Mouse (Mus musculus): ENCODE measurements at regions not wholly inside any gene's neighbourhood (a gene's known extent, or its start where the extent isn't known, plus 50 kb on each side); places are given as distances from the start of the nearest gene placed in this dataset.

DNA sequence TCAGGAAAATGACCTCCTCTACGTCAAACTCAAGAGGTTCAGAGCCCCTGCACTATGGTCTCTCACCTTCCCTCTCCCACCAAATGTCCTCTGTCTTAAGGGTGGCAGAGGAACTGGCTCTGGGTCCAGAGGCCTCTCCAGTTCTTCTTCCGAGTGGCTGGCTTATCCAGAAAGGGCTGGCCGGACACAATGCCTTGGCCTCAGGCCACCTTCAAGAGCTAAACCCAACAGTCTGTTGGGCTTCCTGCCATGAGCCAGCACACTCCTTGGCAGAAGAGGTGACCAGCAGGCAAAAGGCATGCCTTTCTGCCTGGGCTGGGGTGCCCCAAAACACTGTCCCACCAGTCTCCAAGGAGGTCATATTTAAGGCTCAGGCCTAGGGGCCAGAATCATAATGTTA is 385.8 kb downstream of the H2al1j start:
- no peak for DNase-seq (ENCODE audit: low spot score)

DNA sequence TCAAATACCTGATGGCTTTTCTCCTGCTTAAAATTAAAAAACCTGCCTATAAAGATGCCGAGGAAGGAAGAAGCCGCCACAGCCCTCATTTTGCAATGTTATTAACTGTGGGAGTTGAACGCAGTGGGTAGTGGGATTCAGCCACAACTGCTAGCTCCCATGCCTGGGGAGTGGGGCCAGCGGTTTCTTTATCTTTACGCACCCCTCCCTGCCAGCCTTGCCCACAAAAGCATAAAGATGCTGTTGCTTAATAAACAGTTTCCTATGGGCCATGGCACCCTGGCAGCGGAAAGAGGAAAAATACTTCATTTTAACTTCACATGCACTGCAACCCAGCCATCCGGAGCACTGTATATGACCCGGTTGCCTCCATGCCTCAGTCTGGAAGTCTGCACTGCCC is 389.2 kb downstream of the H2al1j start:
- DNase-seq (ENCODE audit: low spot score): no peak

DNA sequence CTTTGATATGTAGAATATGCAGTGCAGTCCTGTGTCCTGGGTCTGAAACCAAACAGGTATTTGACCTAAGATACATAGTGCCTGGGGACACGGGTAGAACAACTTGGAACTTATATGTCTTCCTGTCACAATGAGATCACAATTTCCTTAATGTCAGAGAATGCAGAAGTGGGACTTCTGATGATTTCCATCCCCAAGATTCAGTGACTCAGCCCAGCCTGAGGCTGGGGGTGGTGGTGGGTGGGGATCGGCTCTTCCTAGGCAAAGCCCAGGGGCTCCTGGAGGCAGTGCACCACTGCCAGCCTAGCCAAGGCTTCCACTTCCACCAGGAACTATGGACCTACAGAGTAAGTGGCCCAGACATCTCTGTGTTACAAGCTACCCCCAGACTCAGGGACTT is 391.2 kb downstream of the H2al1j start:
- DNase-seq (ENCODE audit: low spot score): no peak

DNA sequence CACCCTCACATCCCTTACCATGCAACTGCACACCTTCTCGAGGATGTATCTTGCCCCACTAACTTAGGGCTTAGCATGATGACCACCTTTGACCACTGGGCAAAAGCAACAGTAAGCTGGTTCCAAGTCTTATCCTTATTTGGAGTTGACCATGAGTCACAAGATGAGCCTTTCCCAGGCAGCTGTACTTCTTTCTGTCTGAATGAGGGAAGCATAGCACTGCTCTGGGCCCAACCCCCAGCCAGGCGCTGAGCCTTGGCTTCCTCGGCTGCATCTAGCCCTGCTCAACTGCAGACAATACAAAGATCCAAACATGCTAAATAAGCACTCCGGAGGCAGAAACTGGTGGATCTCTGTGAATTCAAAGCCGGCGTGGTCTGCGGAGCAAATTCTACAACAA is 392.9 kb downstream of the H2al1j start:
- no peak for DNase-seq (ENCODE audit: low spot score)

DNA sequence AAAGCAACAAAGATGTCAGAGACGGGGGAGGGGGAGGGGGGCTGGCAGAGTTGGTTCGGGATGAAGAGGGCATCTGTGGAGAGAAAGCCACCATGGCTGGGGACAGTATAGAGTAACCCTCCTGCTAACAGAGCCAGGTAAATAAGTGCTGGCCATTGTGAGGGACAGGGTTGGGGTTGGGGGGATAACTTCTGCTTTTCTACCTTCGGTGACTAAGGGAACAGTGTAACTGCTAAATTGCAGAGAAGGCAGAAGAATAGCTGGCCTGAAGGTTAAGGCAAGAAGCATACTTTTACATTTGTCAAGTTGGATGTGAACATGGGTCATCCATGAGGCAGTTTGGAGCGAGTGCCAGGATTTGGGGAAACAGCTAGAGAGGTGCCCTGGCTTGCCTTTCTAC is 395.1 kb downstream of the H2al1j start:
- no peak for DNase-seq (ENCODE audit: low spot score)

- DNase-seq (ENCODE audit: low spot score): no peak
Observed at GRCm38 (mm10) chrX:11724718-11725117, 397.1 kb downstream of the H2al1j start.

DNA sequence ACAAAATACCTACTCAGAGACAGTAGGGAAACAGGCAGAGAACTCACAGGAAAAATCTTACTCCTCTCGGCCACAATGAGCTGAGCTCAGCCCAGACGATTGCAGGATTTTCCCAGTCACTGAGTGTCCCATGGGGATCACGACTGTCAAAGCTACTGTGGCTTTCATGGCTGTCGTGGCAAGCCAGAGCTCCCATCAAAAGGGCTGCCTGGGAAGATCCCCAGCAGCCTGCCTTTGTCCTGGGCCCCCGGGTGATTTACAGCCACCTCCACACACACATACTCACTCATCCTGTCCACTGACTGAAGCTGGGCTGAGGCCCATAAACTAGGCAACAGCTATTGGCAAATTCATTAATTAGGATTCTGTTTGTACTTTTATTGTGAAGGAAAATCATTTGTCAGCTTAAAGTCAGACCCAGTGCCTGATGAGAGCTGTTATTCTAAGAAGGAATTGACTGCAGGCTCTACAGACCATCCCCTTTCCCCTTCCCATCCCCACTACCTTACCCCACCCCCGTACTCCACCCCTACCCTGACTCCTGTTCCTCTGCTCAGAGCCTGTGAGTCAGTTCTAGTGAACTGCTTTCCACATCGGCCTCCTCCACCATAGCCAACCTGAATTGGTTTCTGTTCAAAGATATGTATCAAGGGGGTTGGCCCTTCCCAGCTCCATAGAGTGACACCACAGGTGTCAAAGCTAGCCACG is 399.1 kb downstream of the H2al1j start:
- no peak for DNase-seq (ENCODE audit: low spot score)

DNA sequence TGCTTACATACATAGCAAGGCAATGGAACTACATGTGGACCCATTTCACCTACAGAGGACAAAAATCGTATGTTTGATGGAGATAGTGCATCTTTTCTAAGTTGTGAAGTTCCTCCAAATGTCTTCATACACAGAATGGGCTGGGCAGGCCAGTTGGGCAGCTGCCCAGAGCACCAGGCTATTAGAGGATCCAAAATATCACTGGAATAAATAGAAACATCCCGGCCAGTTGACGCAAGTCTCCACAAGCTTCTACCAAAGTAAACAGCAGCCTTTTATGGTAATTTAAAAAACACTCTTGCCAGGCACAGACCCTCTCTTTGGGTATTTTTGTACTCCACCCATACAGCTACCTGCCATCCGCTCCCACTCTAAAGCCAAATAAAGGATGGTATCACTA is 400.9 kb downstream of the H2al1j start:
- no peak for DNase-seq (ENCODE audit: low spot score)

DNA sequence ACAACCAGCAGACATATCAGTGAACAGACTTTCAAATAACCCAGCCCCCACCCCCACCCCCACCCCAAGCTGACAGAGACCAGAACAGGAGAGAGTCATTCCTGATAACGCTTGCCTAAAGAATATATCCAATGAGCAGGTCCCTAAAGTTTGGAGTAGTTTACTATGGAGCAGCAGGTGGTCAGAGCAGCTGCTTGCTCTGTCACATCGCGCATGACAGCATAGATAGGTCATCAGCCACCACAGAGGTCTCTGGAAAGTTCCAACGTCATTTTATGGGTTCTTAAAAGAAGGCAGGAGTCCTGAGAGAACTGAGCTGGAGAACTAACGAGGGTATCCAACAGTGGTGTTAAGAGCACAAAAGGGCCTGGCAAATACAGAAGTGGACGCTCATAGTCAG is 402.4 kb downstream of the H2al1j start:
- DNase-seq (ENCODE audit: low spot score): no peak

DNA sequence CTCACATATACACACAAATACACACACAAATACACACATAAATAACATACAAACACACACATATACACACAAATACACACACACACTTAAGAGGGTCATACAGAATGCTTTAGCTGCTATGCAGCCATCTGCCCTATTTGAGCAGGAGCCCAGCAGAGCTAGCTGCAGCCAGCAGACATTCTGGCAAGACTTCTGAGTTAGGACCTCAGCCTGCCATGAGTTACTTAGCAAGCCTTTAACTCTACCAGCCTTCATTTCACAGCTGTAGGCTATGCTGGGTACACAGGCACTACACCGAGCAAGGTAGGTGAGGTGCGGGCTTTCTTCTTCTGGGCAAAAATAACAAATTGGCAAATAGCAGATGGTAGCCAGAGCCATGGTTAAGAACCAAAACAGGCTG is 404.7 kb downstream of the H2al1j start:
- no peak for DNase-seq (ENCODE audit: low spot score)

GRCm38 (mm10) chrX:11734505-11735435 is 407.1 kb downstream of the H2al1j start:
- DNase-seq (ENCODE audit: low spot score): no peak

- DNase-seq (ENCODE audit: low spot score): no peak
Observed at GRCm38 (mm10) chrX:11735516-11736170, 408.0 kb downstream of the H2al1j start.

GRCm38 (mm10) chrX:11736481-11736880 is 408.9 kb downstream of the H2al1j start:
- DNase-seq (ENCODE audit: low spot score): no peak

GRCm38 (mm10) chrX:11739565-11739964 is 411.9 kb downstream of the H2al1j start:
- DNase-seq (ENCODE audit: low spot score): no peak

GRCm38 (mm10) chrX:11745911-11746310 is 414.2 kb downstream of the Bcor start:
- no peak for DNase-seq (ENCODE audit: low spot score)

DNA sequence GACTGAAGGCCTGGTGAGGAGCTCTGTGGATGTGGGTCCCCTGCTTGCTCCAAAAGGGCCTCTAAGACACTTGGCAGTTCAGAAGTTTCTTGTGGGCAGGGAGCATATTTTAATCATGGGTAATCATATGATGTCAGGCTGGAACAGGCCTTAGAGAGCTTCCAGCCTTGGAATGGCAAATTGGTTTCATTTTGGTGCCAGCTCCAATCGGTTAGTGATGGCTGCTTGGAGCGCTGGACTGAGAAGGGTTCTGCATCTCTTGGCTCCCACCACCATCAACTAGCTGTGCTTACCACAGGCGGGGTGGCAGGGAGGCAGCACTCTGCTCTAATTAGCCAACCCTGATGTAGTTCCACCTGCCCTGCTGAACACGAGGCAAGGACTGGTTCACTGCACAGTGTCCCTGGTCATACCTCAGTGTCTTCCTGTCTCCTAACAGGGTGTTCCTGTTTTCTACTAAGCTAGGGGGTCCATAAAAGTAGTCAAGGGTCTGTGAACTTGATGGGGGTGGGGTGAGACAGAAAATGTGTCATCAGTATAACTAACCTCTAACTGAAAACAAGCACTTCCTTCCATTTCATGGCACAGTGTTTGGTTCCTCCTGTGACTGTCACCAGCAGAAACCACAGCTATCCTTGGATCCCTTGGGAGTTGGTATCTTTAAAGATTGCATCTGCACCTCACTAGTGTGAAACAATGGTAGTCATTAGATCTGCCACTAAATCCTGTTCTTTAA is 412.6 kb downstream of the Bcor start:
- DNase-seq (ENCODE audit: low spot score): no peak

GRCm38 (mm10) chrX:11748278-11748677 is 411.9 kb downstream of the Bcor start:
- no peak for DNase-seq (ENCODE audit: low spot score)

GRCm38 (mm10) chrX:11752513-11752912 is 407.6 kb downstream of the Bcor start:
- DNase-seq (ENCODE audit: low spot score): no peak

DNA sequence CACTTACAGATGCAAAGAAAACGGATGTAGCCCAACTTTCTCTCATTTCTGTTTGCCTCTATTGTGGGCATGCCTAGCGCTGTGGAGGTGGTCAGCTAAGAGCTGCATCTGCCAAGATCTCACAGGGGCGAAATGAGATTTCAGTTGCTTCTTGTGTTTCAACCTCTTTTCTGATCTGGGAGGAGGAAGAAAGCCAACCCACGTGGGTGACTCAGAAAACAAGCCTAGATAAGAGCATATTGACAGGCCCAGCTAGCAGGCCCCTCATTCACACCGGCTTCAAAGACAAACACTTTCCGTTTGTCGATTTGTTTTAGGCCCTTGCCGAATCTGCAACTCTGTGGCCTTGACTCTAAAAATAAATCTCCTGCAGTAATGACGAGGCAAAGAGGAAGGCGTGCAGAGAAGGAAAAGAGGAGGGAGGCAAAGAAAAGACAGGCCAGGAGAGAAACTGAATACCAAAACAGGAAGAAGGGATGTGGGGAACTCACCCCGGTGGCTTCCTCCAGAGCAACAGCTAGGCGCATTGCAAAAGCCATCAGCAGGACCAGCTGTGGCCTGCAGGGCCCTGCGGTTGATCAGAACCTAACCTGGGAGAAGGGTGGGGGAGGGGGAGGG is 407.1 kb downstream of the Bcor start:
- peak; percentile 68 for DNase-seq (ENCODE audit: low spot score)

DNA sequence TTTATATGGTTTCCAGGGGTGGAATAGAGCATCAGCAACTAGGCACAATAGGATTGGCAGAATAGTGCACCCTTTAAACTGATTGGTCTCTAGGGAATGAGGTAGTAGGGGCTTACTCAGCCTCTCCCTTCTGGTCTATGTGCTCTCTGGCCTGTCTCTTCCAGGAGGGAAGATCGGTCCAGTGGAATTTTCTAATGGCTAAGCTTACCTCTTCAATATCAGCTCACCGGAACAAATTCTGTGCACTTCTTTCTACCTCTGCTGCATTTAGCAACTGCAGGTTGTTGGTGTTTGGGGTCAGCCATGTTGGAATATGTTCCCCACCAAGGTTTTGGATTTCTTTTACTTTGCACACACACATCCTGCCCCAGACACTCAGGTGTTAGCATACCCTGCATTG is 405.1 kb downstream of the Bcor start:
- DNase-seq (ENCODE audit: low spot score): no peak
